Mouse (Mus musculus): ENCODE results near the gene Selenon. TPM values are rescaled to one million over a fixed set of nuclear protein-coding genes. Genes with fewer than 3 reads are reported as not detected.
A peak's percentile ranks its signal among the peaks of the same experiment; 100 is the strongest.

The Selenon gene
- polyA plus RNA-seq, 1 experiment from 2014 or later, result 7.9 TPM

GRCm38 (mm10) chr4:134590227-134590926 lies 38.4 kb upstream of the Selenon start:
- no peaks in the 10 kb centered on the region for H3K36me3 ChIP-seq (ENCODE audit: control insufficient read depth, insufficient read depth)
- H3K27me3 ChIP-seq (replicated peaks; ENCODE audit: control insufficient read depth, insufficient read depth, low read length), result no peaks in the 10 kb centered on the region
- no peak overlapping the region for H3K27ac ChIP-seq (ENCODE audit: low read length)
- H3K9me3 ChIP-seq (ENCODE audit: control insufficient read depth, low read length), result no peaks in the 10 kb centered on the region
- ATAC-seq, result no peak
- H3K4me1 ChIP-seq (replicated peaks; ENCODE audit: control insufficient read depth, insufficient read depth, low read length), result peaks cover 15% of the 10 kb centered on the region
- no peak overlapping the region for H3K9ac ChIP-seq (replicated peaks; ENCODE audit: low read depth, low read length)
- H3K4me2 ChIP-seq (ENCODE audit: low read length), result no peak overlapping the region
- WGBS, result 77% methylated on average over 10 of the region's 10 CpGs
- no peak overlapping the region for H3K4me3 ChIP-seq (replicated peaks; ENCODE audit: low read length)

- H3K36me3 ChIP-seq (ENCODE audit: control insufficient read depth, insufficient read depth), result no peaks in the 10 kb centered on the region
- no peak overlapping the region for H3K4me3 ChIP-seq (replicated peaks; ENCODE audit: low read length)
- WGBS, result 77% methylated on average over 9 of the region's 9 CpGs
- H3K9me3 ChIP-seq (ENCODE audit: control insufficient read depth, low read length), result no peaks in the 10 kb centered on the region
- H3K4me1 ChIP-seq (replicated peaks; ENCODE audit: control insufficient read depth, insufficient read depth, low read length), result peaks cover 15% of the 10 kb centered on the region
- no peak overlapping the region for H3K27ac ChIP-seq (ENCODE audit: low read length)
- no peak overlapping the region for H3K9ac ChIP-seq (replicated peaks; ENCODE audit: low read depth, low read length)
- H3K4me2 ChIP-seq (ENCODE audit: low read length), result no peak overlapping the region
- no peaks in the 10 kb centered on the region for H3K27me3 ChIP-seq (replicated peaks; ENCODE audit: control insufficient read depth, insufficient read depth, low read length)
- no peak for ATAC-seq
Measured at GRCm38 (mm10) chr4:134589786-134590185, 37.8 kb upstream of the Selenon start.

GRCm38 (mm10) chr4:134588951-134589350 lies 37.0 kb upstream of the Selenon start:
- H3K4me3 ChIP-seq (replicated peaks; ENCODE audit: low read length), result no peak overlapping the region
- 90% methylated on average over 5 of the region's 5 CpGs for WGBS
- no peaks in the 10 kb centered on the region for H3K9me3 ChIP-seq (ENCODE audit: control insufficient read depth, low read length)
- H3K27ac ChIP-seq (ENCODE audit: low read length), result no peak overlapping the region
- H3K9ac ChIP-seq (replicated peaks; ENCODE audit: low read depth, low read length), result no peak overlapping the region
- no peak for ATAC-seq
- H3K36me3 ChIP-seq (ENCODE audit: control insufficient read depth, insufficient read depth), result no peaks in the 10 kb centered on the region
- no peaks in the 10 kb centered on the region for H3K27me3 ChIP-seq (replicated peaks; ENCODE audit: control insufficient read depth, insufficient read depth, low read length)
- H3K4me2 ChIP-seq (ENCODE audit: low read length), result no peak overlapping the region
- peaks cover 15% of the 10 kb centered on the region for H3K4me1 ChIP-seq (replicated peaks; ENCODE audit: control insufficient read depth, insufficient read depth, low read length)

GRCm38 (mm10) chr4:134588287-134588686 lies 36.3 kb upstream of the Selenon start:
- no peaks in the 10 kb centered on the region for H3K36me3 ChIP-seq (ENCODE audit: control insufficient read depth, insufficient read depth)
- no peak for ATAC-seq
- H3K27me3 ChIP-seq (replicated peaks; ENCODE audit: control insufficient read depth, insufficient read depth, low read length), result no peaks in the 10 kb centered on the region; the same call in 1 of the 2 replicates
- H3K4me2 ChIP-seq (ENCODE audit: low read length), result no peak overlapping the region
- no peaks in the 10 kb centered on the region for H3K9me3 ChIP-seq (ENCODE audit: control insufficient read depth, low read length)
- no peak overlapping the region for H3K4me3 ChIP-seq (replicated peaks; ENCODE audit: low read length)
- 92% methylated on average over 9 of the region's 9 CpGs for WGBS
- H3K4me1 ChIP-seq (replicated peaks; ENCODE audit: control insufficient read depth, insufficient read depth, low read length), result peaks cover 15% of the 10 kb centered on the region
- H3K27ac ChIP-seq (ENCODE audit: low read length), result no peak overlapping the region
- H3K9ac ChIP-seq (replicated peaks; ENCODE audit: low read depth, low read length), result no peak overlapping the region

GRCm38 (mm10) chr4:134587636-134588197 lies 35.8 kb upstream of the Selenon start:
- Histone ChIP-seq H3K9ac (replicated peaks; ENCODE audit: low read depth, low read length) (no peak overlapping the region), H3K27ac (ENCODE audit: low read length) (no peak overlapping the region), H3K27me3 (replicated peaks; ENCODE audit: control insufficient read depth, insufficient read depth, low read length) (no peaks in the 10 kb centered on the region; the same call in 1 of the 2 replicates), H3K4me1 (replicated peaks; ENCODE audit: control insufficient read depth, insufficient read depth, low read length) (peaks cover 15% of the 10 kb centered on the region), H3K4me3 (replicated peaks; ENCODE audit: low read length) (no peak overlapping the region), H3K4me2 (ENCODE audit: low read length) (no peak overlapping the region), H3K9me3 (ENCODE audit: control insufficient read depth, low read length) (no peaks in the 10 kb centered on the region), H3K36me3 (ENCODE audit: control insufficient read depth, insufficient read depth) (no peaks in the 10 kb centered on the region)
- ATAC-seq, result no peak
- WGBS, result 73% methylated on average over 11 of the region's 11 CpGs

- Histone ChIP-seq H3K36me3 (ENCODE audit: control insufficient read depth, insufficient read depth) (no peaks in the 10 kb centered on the region), H3K9ac (replicated peaks; ENCODE audit: low read depth, low read length) (no peak overlapping the region), H3K27ac (ENCODE audit: low read length) (no peak overlapping the region), H3K4me3 (replicated peaks; ENCODE audit: low read length) (no peak overlapping the region), H3K9me3 (ENCODE audit: control insufficient read depth, low read length) (no peaks in the 10 kb centered on the region), H3K27me3 (replicated peaks; ENCODE audit: control insufficient read depth, insufficient read depth, low read length) (no peaks in the 10 kb centered on the region; the same call in 1 of the 2 replicates), H3K4me2 (ENCODE audit: low read length) (no peak overlapping the region), H3K4me1 (replicated peaks; ENCODE audit: control insufficient read depth, insufficient read depth, low read length) (peaks cover 10% of the 10 kb centered on the region)
- WGBS, result 100% methylated on average over 1 of the region's 1 CpGs
- ATAC-seq, result no peak
Measured at GRCm38 (mm10) chr4:134586631-134587030, 34.7 kb upstream of the Selenon start.

GRCm38 (mm10) chr4:134586126-134586525 lies 34.2 kb upstream of the Selenon start:
- no peaks in the 10 kb centered on the region for H3K9me3 ChIP-seq (ENCODE audit: control insufficient read depth, low read length)
- H3K4me2 ChIP-seq (ENCODE audit: low read length), result no peak overlapping the region
- H3K27me3 ChIP-seq (replicated peaks; ENCODE audit: control insufficient read depth, insufficient read depth, low read length), result no peaks in the 10 kb centered on the region; the same call in 1 of the 2 replicates
- no peak overlapping the region for H3K27ac ChIP-seq (ENCODE audit: low read length)
- H3K4me1 ChIP-seq (replicated peaks; ENCODE audit: control insufficient read depth, insufficient read depth, low read length), result peaks cover 10% of the 10 kb centered on the region
- ATAC-seq, result no peak
- H3K36me3 ChIP-seq (ENCODE audit: control insufficient read depth, insufficient read depth), result no peaks in the 10 kb centered on the region
- 91% methylated on average over 7 of the region's 7 CpGs for WGBS
- no peak overlapping the region for H3K9ac ChIP-seq (replicated peaks; ENCODE audit: low read depth, low read length)
- H3K4me3 ChIP-seq (replicated peaks; ENCODE audit: low read length), result no peak overlapping the region

- Histone ChIP-seq H3K9me3 (ENCODE audit: control insufficient read depth, low read length) (no peaks in the 10 kb centered on the region), H3K9ac (replicated peaks; ENCODE audit: low read depth, low read length) (no peak overlapping the region), H3K4me3 (replicated peaks; ENCODE audit: low read length) (no peak overlapping the region), H3K36me3 (ENCODE audit: control insufficient read depth, insufficient read depth) (no peaks in the 10 kb centered on the region), H3K27me3 (replicated peaks; ENCODE audit: control insufficient read depth, insufficient read depth, low read length) (no peaks in the 10 kb centered on the region; the same call in 1 of the 2 replicates), H3K27ac (ENCODE audit: low read length) (no peak overlapping the region), H3K4me2 (ENCODE audit: low read length) (no peak overlapping the region), H3K4me1 (replicated peaks; ENCODE audit: control insufficient read depth, insufficient read depth, low read length) (peaks cover 35% of the 10 kb centered on the region)
- no peak for ATAC-seq
- WGBS, result 81% methylated on average over 3 of the region's 3 CpGs
Measured at GRCm38 (mm10) chr4:134583513-134583912, 31.5 kb upstream of the Selenon start.

- H3K4me2 ChIP-seq (ENCODE audit: low read length), result no peak overlapping the region
- 52% methylated on average over 8 of the region's 8 CpGs for WGBS
- no peak overlapping the region for H3K4me3 ChIP-seq (replicated peaks; ENCODE audit: low read length)
- no peaks in the 10 kb centered on the region for H3K36me3 ChIP-seq (ENCODE audit: control insufficient read depth, insufficient read depth)
- no peak overlapping the region; the same call in 1 of the 2 replicates for H3K9ac ChIP-seq (replicated peaks; ENCODE audit: low read depth, low read length)
- H3K27me3 ChIP-seq (replicated peaks; ENCODE audit: control insufficient read depth, insufficient read depth, low read length), result no peaks in the 10 kb centered on the region; the same call in 1 of the 2 replicates
- H3K9me3 ChIP-seq (ENCODE audit: control insufficient read depth, low read length), result no peaks in the 10 kb centered on the region
- peak overlapping the region; percentile 77 for H3K27ac ChIP-seq (ENCODE audit: low read length)
- peaks cover 37% of the 10 kb centered on the region for H3K4me1 ChIP-seq (replicated peaks; ENCODE audit: control insufficient read depth, insufficient read depth, low read length)
- no peak for ATAC-seq
Measured at GRCm38 (mm10) chr4:134581365-134581764, 29.4 kb upstream of the Selenon start.

All from forebrain, embryonic 16.5 days (tissue).